Mouse (Mus musculus) CH12.LX (cell line): ENCODE results near the gene Zfp788. TPM values are rescaled to one million over a fixed set of nuclear protein-coding genes. Genes with fewer than 3 reads are reported as not detected.
"Not testable (repeated sequence)": the region's sequence is repeated elsewhere in the genome, so short reads cannot be mapped to it uniquely, and the experiment has no call there.

Source experiments
- DNase-seq: peaks from one replicate; pipeline ENCODE4 v3.0.0-alpha.2; 2013; ENCODE audit errors: extremely low read depth
- H3K27ac ChIP-seq: 2 replicates; pipeline ENCODE4 v1.5.1; 2012; ENCODE audit warnings: low read depth, mild to moderate bottlenecking, control low read depth, moderate library complexity; ENCODE audit not compliant: insufficient read depth
- H3K27me3 ChIP-seq: replicated peaks from 2 replicates; pipeline ENCODE3; 2012; ENCODE audit warnings: inconsistent platforms
- H3K36me3 ChIP-seq, 2 experiments: replicated peaks in 1 of 2; 2 replicates each; pipeline versions ENCODE3 to v1.6.1; 2012; ENCODE audit warnings: inconsistent platforms in 1 of 2, low read length in 1 of 2, mild to moderate bottlenecking in 1 of 2, mixed read lengths in 1 of 2, moderate library complexity in 1 of 2; ENCODE audit not compliant: control insufficient read depth in 1 of 2, insufficient read depth in 1 of 2
- H3K4me1 ChIP-seq, 2 experiments: 2 replicates each; pipeline ENCODE4 v1.6.1; 2012; ENCODE audit warnings: inconsistent platforms in 1 of 2, moderate library complexity in 1 of 2; ENCODE audit not compliant: insufficient read depth in 2 of 2, control insufficient read depth in 1 of 2
- H3K4me2 ChIP-seq: 2 replicates; pipeline ENCODE4 v1.6.1; 2012; ENCODE audit warnings: low read depth, mild to moderate bottlenecking, control low read depth; ENCODE audit not compliant: poor library complexity, insufficient read depth, severe bottlenecking
- H3K4me3 ChIP-seq, 3 experiments: fragments of 150-350 bp in 1 of 3; sonication (generic) in 1 of 3; replicated peaks in 1 of 3; 2 replicates each; pipeline versions ENCODE3 to v1.5.1; 2011 to 2012; ENCODE audit warnings: low read depth in 2 of 3, low read length in 2 of 3, mild to moderate bottlenecking in 2 of 3, moderate library complexity in 2 of 3, control low read depth in 1 of 3, improper control_type of control experiment in 1 of 3, inconsistent platforms in 1 of 3, mixed read lengths in 1 of 3; ENCODE audit not compliant: poor library complexity in 1 of 3
- H3K79me2 ChIP-seq: replicated peaks from 2 replicates; pipeline ENCODE4 v1.6.1; 2012; ENCODE audit warnings: mild to moderate bottlenecking, moderate library complexity; ENCODE audit not compliant: control insufficient read depth, poor library complexity, insufficient read depth, severe bottlenecking; ENCODE audit errors: extremely low read depth
- H3K9ac ChIP-seq: 2 replicates; pipeline ENCODE4 v1.6.1; 2012; ENCODE audit warnings: low read depth, mild to moderate bottlenecking, control low read depth, moderate library complexity; ENCODE audit not compliant: insufficient read depth
- H3K9me3 ChIP-seq: replicated peaks from 2 replicates; pipeline ENCODE3; 2012; ENCODE audit warnings: low read length, inconsistent platforms, mixed read lengths
- BHLHE40 ChIP-seq: IDR thresholded peaks from 2 replicates; pipeline ENCODE4 v1.6.1; 2011; ENCODE audit warnings: mild to moderate bottlenecking, low read depth, low read length, improper control_type of control experiment
- CHD1 ChIP-seq: IDR thresholded peaks from 2 replicates; pipeline ENCODE4 v1.6.1; 2012; ENCODE audit warnings: low read depth, low read length, improper control_type of control experiment, inconsistent platforms
- CHD2 ChIP-seq: IDR thresholded peaks from 2 replicates; pipeline ENCODE4 v1.6.1; 2011; ENCODE audit warnings: low read length, improper control_type of control experiment
- CTCF ChIP-seq, 2 experiments: IDR thresholded peaks in 1 of 2; conservative IDR thresholded peaks in 1 of 2; 2 replicates each; pipeline ENCODE4 v1.5.1; 2011 to 2012; ENCODE audit warnings: low read depth in 2 of 2, low read length in 2 of 2, improper control_type of control experiment in 1 of 2, inconsistent platforms in 1 of 2, mild to moderate bottlenecking in 1 of 2, moderate library complexity in 1 of 2
- E2F4 ChIP-seq: IDR thresholded peaks from 2 replicates; pipeline ENCODE4 v1.6.1; 2011; ENCODE audit warnings: low read depth, low read length, improper control_type of control experiment; ENCODE audit not compliant: insufficient replicate concordance
- ELF1 ChIP-seq: IDR thresholded peaks from 2 replicates; pipeline ENCODE4 v1.6.1; 2014; ENCODE audit warnings: low read depth, mild to moderate bottlenecking, inconsistent platforms, low read length, improper control_type of control experiment
- EP300 ChIP-seq: IDR thresholded peaks from 2 replicates; pipeline ENCODE4 v1.6.1; 2011; ENCODE audit warnings: low read length, improper control_type of control experiment
- GABPA ChIP-seq: IDR thresholded peaks from 2 replicates; pipeline ENCODE4 v1.6.1; 2012; ENCODE audit warnings: low read depth, low read length, improper control_type of control experiment, inconsistent platforms; ENCODE audit not compliant: insufficient replicate concordance
- HCFC1 ChIP-seq: IDR thresholded peaks from 2 replicates; pipeline ENCODE4 v1.6.1; 2012; ENCODE audit warnings: low read depth, mild to moderate bottlenecking, inconsistent platforms, low read length, improper control_type of control experiment
- JUND ChIP-seq: conservative IDR thresholded peaks from 2 replicates; pipeline ENCODE4 v1.6.1; 2011; ENCODE audit warnings: low read depth, low read length, improper control_type of control experiment
- MAX ChIP-seq: IDR thresholded peaks from 2 replicates; pipeline ENCODE4 v1.6.1; 2011; ENCODE audit warnings: low read length, improper control_type of control experiment
- MAZ ChIP-seq: IDR thresholded peaks from 2 replicates; pipeline ENCODE4 v1.6.1; 2012; ENCODE audit warnings: low read depth, mild to moderate bottlenecking, inconsistent platforms, low read length, improper control_type of control experiment, moderate library complexity
- MXI1 ChIP-seq: IDR thresholded peaks from 2 replicates; pipeline ENCODE4 v1.6.1; 2011; ENCODE audit warnings: mild to moderate bottlenecking, low read depth, low read length, improper control_type of control experiment
- MYC ChIP-seq: IDR thresholded peaks from 2 replicates; pipeline ENCODE4 v1.6.1; 2011; ENCODE audit warnings: low read depth, mild to moderate bottlenecking, improper control_type of control experiment, low read length
- NELFE ChIP-seq: IDR thresholded peaks from 2 replicates; pipeline ENCODE4 v1.6.1; 2011; ENCODE audit warnings: low read depth, low read length, improper control_type of control experiment
- NRF1 ChIP-seq: IDR thresholded peaks from 2 replicates; pipeline ENCODE4 v1.6.1; 2014; ENCODE audit warnings: low read depth, mild to moderate bottlenecking, inconsistent platforms, low read length, improper control_type of control experiment, moderate library complexity
- POLR2A ChIP-seq: IDR thresholded peaks from 2 replicates; pipeline ENCODE4 v1.6.1; 2011; ENCODE audit warnings: low read depth, mild to moderate bottlenecking, improper control_type of control experiment, low read length
- SIN3A ChIP-seq: IDR thresholded peaks from 2 replicates; pipeline ENCODE4 v1.6.1; 2012; ENCODE audit warnings: low read length, improper control_type of control experiment, inconsistent platforms
- SMC3 ChIP-seq: IDR thresholded peaks from 2 replicates; pipeline ENCODE4 v1.6.1; 2011; ENCODE audit warnings: low read depth, low read length, improper control_type of control experiment
- TCF12 ChIP-seq: IDR thresholded peaks from 2 replicates; pipeline ENCODE4 v1.6.1; 2014; ENCODE audit warnings: low read depth, mild to moderate bottlenecking, inconsistent platforms, low read length, improper control_type of control experiment
- USF1 ChIP-seq: IDR thresholded peaks from 2 replicates; pipeline ENCODE4 v1.6.1; 2014; ENCODE audit warnings: low read depth, mild to moderate bottlenecking, inconsistent platforms, low read length, improper control_type of control experiment
- USF2 ChIP-seq: conservative IDR thresholded peaks from 2 replicates; pipeline ENCODE4 v1.6.1; 2011; ENCODE audit warnings: low read depth, low read length, improper control_type of control experiment
- ZKSCAN1 ChIP-seq: IDR thresholded peaks from 2 replicates; pipeline ENCODE4 v1.6.1; 2012; ENCODE audit warnings: low read depth, inconsistent platforms, low read length, improper control_type of control experiment, borderline replicate concordance
- ZMIZ1 ChIP-seq: IDR thresholded peaks from 2 replicates; pipeline ENCODE4 v1.6.1; 2012; ENCODE audit warnings: low read depth, mild to moderate bottlenecking, inconsistent platforms, low read length, improper control_type of control experiment
- ZNF384 ChIP-seq: IDR thresholded peaks from 2 replicates; pipeline ENCODE4 v1.6.1; 2012; ENCODE audit warnings: low read depth, low read length, improper control_type of control experiment, inconsistent platforms
- dilution Hi-C: fragments of 300-500 bp; cut with MboI; formaldehyde crosslinking; loops from 2 replicates; pipeline ENCODE4 v1.14.3; 2020; ENCODE audit warnings: low sequenced_read_pairs; ENCODE audit not compliant: extremely low pct_unique_long_range_greater_than_20kb, extremely low pct_ligation_motif_present
- in situ Hi-C: fragments of 300-500 bp; cut with MboI; formaldehyde crosslinking; loops from 3 replicates; pipeline ENCODE4 v1.14.3; 2019; ENCODE audit warnings: low sequenced_read_pairs, low pct_ligation_motif_present, low pct_unique_long_range_greater_than_20kb, mixed read lengths
- polyA plus RNA-seq: library from polyadenylated mRNA; unstranded; fragments of >175 nt; gene quantifications from 2 replicates; pipeline ENCODE4 v1.2.1, GENCODE M21; 2012; ENCODE audit warnings: low read depth; ENCODE audit not compliant: insufficient read length
- total RNA-seq, 2 experiments: library from RNA; depleted of rRNA; stranded (reverse); fragments of 300-350 nt in 1 of 2; fragments of >200 nt in 1 of 2; gene quantifications; 2 replicates each; pipeline ENCODE4 v1.2.3; 2012 to 2014

Gene Zfp788
- total and polyA plus RNA-seq, 3 experiments, result 4.8 to 11.6 (median 5.6) TPM

DNA sequence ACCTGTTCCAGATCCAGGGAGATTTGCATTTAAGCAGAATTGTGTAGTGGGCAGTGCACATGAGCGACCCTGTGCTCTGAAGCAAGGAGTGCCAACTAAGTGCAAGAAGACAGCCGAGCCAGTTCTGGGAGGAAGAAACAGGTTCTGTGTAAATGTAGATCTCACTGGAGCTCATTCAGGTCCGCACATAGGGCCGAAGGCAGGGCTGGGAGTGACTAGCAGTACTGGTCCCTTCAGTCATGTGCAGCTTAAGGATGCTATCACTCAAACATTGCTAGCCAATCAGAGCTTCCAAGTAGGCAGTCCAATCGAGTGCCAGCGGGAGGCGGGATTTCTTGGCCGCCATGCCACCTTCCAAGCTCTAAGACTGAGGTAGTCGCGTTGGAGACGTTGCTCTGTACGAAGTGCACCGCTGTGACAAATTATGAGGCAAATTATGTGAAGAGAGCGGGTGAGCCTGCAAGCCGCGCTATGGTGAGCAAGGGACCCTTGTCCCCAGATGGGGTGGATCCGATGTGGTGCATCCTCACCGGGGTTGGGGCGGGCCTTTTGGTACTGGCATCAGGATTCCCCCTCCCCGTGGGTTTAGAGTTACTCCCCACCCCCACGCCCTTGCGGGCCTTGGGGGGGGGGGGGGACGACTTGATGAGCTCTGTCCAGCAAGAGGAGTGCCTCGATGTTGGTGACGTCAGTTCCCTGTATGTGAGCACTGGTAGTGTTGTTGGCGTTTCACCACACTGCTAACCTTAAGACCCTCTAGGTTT, 400 bp downstream of the Zfp788 start:
- dilution Hi-C loops (no loop called here), in situ Hi-C loops (loop anchor here (25.0 kb wide), 1 partner anchor 246 kb away; the partner anchor contains the start of gene AI987944)
- Histone ChIP-seq H3K27me3 (no peaks in the 10 kb centered on the region), H3K4me2 (peak overlapping the region; percentile 75), H3K79me2 (peaks cover 14% of the 10 kb centered on the region), H3K27ac (peak overlapping the region; percentile 77), H3K9me3 (no peaks in the 10 kb centered on the region), H3K9ac (peak overlapping the region; percentile 37; the same call in 1 of the 2 replicates), H3K36me3 (peaks cover 13 to 32% of the 10 kb centered on the region in 2 experiments), H3K4me3 (peak overlapping the region; percentile 58 to 73 (median 67)), H3K4me1 (peaks cover 2 to 15% of the 10 kb centered on the region in 2 experiments; a peak in 3 of 4 replicates)
- TF ChIP-seq GABPA (no peak), MAX (peak; percentile 72), POLR2A (peak; percentile 72), USF1 (peak; percentile 60), MYC (peak; percentile 57; the same call in 1 of the 2 replicates), MXI1 (peak; percentile 58), ZKSCAN1 (no peak), ZMIZ1 (peak; percentile 32; the same call in 1 of the 2 replicates), NELFE (peak; percentile 63), ELF1 (0 out of 2 replicates have a peak, but pooled peaks have one; percentile 35), CHD1 (no peak), NRF1 (0 out of 2 replicates have a peak, but pooled peaks have one; percentile 8), SIN3A (peak; percentile 64), CHD2 (peak; percentile 86), HCFC1 (0 out of 2 replicates have a peak, but pooled peaks have one; percentile 41), USF2 (peak; percentile 39), JUND (0 out of 2 replicates have a peak, but pooled peaks have one; percentile 4), MAZ (peak; percentile 97), SMC3 (no peak), BHLHE40 (peak; percentile 69), CTCF (conservative IDR thresholded peaks at IDR 0.05 in 1 of 2, IDR thresholded peaks at IDR 0.05 in 1 of 2; ENCODE audit: low read depth in 2 of 2, low read length in 2 of 2) (no peak), TCF12 (peak; percentile 9; the same call in 1 of the 2 replicates), EP300 (no peak), ZNF384 (no peak), E2F4 (0 out of 2 replicates have a peak, but pooled peaks have one; percentile 13)
- DNase-seq, result peak; percentile 93

DNA sequence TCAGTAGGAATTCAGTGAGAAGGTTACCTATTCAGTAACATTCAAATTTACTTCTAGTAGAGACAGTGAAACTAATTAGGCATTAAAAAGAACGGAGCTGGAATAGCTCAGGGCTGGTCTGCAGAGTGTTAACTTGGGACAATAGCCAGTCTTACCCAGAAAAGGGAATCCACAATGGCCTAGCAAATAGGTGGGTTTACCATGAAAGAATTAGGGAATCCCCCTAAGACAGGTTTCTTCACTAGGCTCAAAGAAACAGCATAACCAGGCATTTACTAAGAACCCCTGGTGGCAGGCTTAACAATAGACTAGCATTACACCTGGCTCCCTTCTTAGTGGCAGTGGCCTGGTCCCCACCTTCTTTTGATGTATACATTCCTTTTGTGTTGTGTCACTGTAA, 41.3 kb downstream of the Zfp788 start:
- H3K4me2 ChIP-seq, dilution Hi-C loops, H3K79me2 ChIP-seq, H3K27ac ChIP-seq, H3K4me1 ChIP-seq, in situ Hi-C loops, DNase-seq, H3K27me3 ChIP-seq, H3K4me3 ChIP-seq, H3K9me3 ChIP-seq, H3K36me3 ChIP-seq, H3K9ac ChIP-seq: not testable (repeated sequence)
